Mouse (Mus musculus) midbrain, embryonic 16.5 days (tissue): ENCODE data around the gene Manea. TPM values are rescaled to one million over a fixed set of nuclear protein-coding genes. Genes with fewer than 3 reads are reported as not detected.
A peak's percentile ranks its signal among the peaks of the same experiment; 100 is the strongest.

Experiments used
- ATAC-seq: fragments of 200-750 bp; cut with Nextera tagmentation; 2 replicates; pipeline ENCODE4 v1.8.0; 2017; ENCODE audit warnings: moderate TSS enrichment
- H3K27ac ChIP-seq: fragments of 300-500 bp; sonication (generic); 2 replicates; pipeline ENCODE4 v1.5.1; 2014; ENCODE audit warnings: mild to moderate bottlenecking, low read length, mixed read lengths
- H3K27me3 ChIP-seq: fragments of 300-500 bp; sonication (generic); 2 replicates; pipeline ENCODE4 v1.6.1; 2014; ENCODE audit warnings: low read depth, low read length, mixed read lengths; ENCODE audit not compliant: control insufficient read depth, insufficient read depth
- H3K36me3 ChIP-seq: fragments of 300-500 bp; sonication (generic); 2 replicates; pipeline ENCODE4 v1.6.1; 2014; ENCODE audit warnings: mild to moderate bottlenecking, low read length, moderate library complexity, mixed read lengths; ENCODE audit not compliant: control insufficient read depth, insufficient read depth
- H3K4me1 ChIP-seq: fragments of 300-500 bp; sonication (generic); 2 replicates; pipeline ENCODE4 v1.6.1; 2014; ENCODE audit warnings: mild to moderate bottlenecking, low read length, mixed read lengths; ENCODE audit not compliant: control insufficient read depth, insufficient read depth
- H3K4me2 ChIP-seq: fragments of 300-500 bp; sonication (generic); 2 replicates; pipeline ENCODE4 v1.6.1; 2014; ENCODE audit warnings: mild to moderate bottlenecking, low read length, mixed read lengths
- H3K4me3 ChIP-seq: fragments of 300-500 bp; sonication (generic); 2 replicates; pipeline ENCODE4 v1.5.1; 2014; ENCODE audit warnings: low read depth, mild to moderate bottlenecking, low read length, moderate library complexity, mixed read lengths
- H3K9ac ChIP-seq: fragments of 300-500 bp; sonication (generic); 2 replicates; pipeline ENCODE4 v1.6.1; 2014; ENCODE audit warnings: low read depth, low read length, mixed read lengths
- H3K9me3 ChIP-seq: fragments of 300-500 bp; sonication (generic); replicated peaks from 2 replicates; pipeline ENCODE4 v1.6.1; 2014; ENCODE audit warnings: mild to moderate bottlenecking, low read length, mixed read lengths; ENCODE audit not compliant: control insufficient read depth, poor library complexity, severe bottlenecking
- WGBS: fragments of 180-500 bp; shearing (Covaris S2); extraction: QIAGEN DNeasy Blood & Tissue Kit; methylation state at CpG from one replicate; pipeline ENCODE4 v1.1.7; 2014; 5-methylcytosine and 5-hydroxymethylcytosine counted together
- polyA plus RNA-seq: library from polyadenylated mRNA; unstranded; fragments of >200 nt; fragmentation: Nextera tagmentation; extraction: Ambion mirVana; gene quantifications from 2 replicates; pipeline ENCODE4 v1.2.1, GENCODE M21; 2015

Gene Manea
- 14.2 and 14.7 TPM in 2 replicates for polyA plus RNA-seq

DNA sequence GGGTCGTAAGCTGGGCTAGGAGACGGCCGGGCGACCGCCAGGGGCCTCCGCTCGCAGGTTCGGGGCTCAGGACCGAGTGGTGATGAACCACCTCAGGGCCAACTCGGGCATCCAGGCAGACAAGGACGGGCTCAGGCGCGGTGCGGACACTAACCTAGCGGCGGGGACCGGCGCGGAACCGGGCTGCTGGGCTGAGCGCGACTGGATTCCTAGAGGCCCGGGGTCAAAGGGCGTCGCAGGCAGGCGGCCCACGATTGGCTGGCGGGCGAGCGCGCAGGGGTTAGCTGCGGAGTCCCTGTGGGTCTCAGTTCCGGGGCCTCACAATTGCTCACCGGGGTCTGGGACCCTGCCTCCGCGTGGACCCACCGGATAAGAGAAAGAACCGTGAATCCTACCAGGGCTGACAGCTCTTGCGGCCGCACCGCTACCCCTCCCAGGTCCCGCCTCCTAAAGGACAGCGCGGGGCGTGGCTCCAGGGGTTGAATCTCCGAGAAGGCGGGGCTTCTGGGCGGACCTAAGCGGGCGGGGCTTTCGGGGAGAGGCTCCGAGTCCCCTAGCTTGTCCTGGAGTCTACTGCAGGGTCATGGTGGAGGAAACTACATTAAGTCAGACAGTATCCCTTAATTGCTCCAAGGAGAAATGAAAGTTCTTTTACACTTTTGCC is at the start of gene Manea:
Gene Manea (minus strand): TSS at position 449 of the 664 bp plus-strand sequence.
- peak; percentile 97 for ATAC-seq
- H3K27ac ChIP-seq: peak within 1 kb of the TSS; percentile 87
- H3K36me3 ChIP-seq: no peaks in the 10 kb centered on the region
- H3K27me3 ChIP-seq: no peaks in the 10 kb centered on the region
- no peaks in the 10 kb centered on the region for H3K9me3 ChIP-seq
- H3K4me2 ChIP-seq: peak within 1 kb of the TSS; percentile 78
- peak within 1 kb of the TSS; percentile 95 for H3K4me3 ChIP-seq
- peak within 1 kb of the TSS; percentile 88 for H3K9ac ChIP-seq
- WGBS: under 1% methylated on average over 47 of the region's 52 CpGs
- peaks cover 8% of the 10 kb centered on the region for H3K4me1 ChIP-seq

- Histone ChIP-seq H3K9ac (no peak overlapping the region), H3K36me3 (no peaks in the 10 kb centered on the region), H3K27ac (no peak overlapping the region), H3K27me3 (no peaks in the 10 kb centered on the region), H3K4me2 (no peak overlapping the region), H3K4me3 (no peak overlapping the region), H3K4me1 (no peaks in the 10 kb centered on the region), H3K9me3 (no peaks in the 10 kb centered on the region)
- ATAC-seq: no peak
- WGBS: 92% methylated on average over 2 of the region's 2 CpGs
Observed at GRCm38 (mm10) chr4:26354616-26355015, 7.9 kb upstream of the Manea start.

- Histone ChIP-seq H3K4me1 (no peaks in the 10 kb centered on the region), H3K36me3 (no peaks in the 10 kb centered on the region), H3K9me3 (no peaks in the 10 kb centered on the region), H3K4me3 (no peak overlapping the region), H3K27me3 (no peaks in the 10 kb centered on the region), H3K9ac (no peak overlapping the region), H3K27ac (no peak overlapping the region), H3K4me2 (no peak overlapping the region)
- ATAC-seq: no peak
- WGBS: 18% methylated on average over 2 of the region's 2 CpGs
Observed at GRCm38 (mm10) chr4:26353643-26354231, 7.0 kb upstream of the Manea start.

GRCm38 (mm10) chr4:26347239-26347638 is 548 bp upstream of the Manea start:
- WGBS: 50% methylated on average over 2 of the region's 2 CpGs
- Histone ChIP-seq H3K36me3 (no peaks in the 10 kb centered on the region), H3K4me3 (no peak overlapping the region), H3K27me3 (no peaks in the 10 kb centered on the region), H3K9me3 (no peaks in the 10 kb centered on the region), H3K4me2 (no peak overlapping the region), H3K27ac (no peak overlapping the region), H3K4me1 (peaks cover 8% of the 10 kb centered on the region), H3K9ac (no peak overlapping the region)
- ATAC-seq: no peak

DNA sequence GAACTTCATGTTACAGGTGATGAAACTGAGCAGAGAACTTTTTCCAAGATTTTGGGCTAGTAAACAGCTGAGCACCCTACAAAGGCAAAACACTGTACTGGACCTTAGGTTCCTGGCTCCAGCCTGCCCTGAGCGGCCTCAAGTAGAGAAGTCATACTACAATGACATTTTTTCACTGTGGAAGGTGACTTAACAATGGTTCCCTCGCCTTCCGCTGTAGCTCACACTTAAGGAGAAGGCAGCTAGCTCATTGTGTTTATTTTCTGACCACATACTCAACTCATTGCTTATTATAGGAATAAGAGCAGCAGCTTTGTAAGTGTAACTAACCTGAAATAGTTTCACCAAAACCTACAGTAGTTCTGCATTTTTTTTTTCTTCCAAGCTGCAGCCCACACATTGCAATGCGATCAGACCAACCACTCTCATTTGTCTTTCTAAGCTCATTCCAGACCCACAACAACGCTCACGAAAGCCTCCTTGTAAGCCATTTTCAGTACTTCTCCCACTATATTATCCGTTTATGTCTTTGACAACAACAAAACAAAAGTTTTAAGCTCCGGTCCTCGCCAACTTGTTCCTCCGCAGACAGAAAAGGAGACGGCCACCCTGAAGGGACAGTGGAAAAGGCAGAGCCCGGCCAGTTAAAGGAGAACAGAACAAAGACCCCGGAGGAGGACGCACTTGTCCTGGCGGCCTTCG is 799 bp downstream of the Manea start:
- Histone ChIP-seq H3K27me3 (no peaks in the 10 kb centered on the region), H3K36me3 (no peaks in the 10 kb centered on the region), H3K4me2 (peak overlapping the region; percentile 78), H3K4me1 (peaks cover 8% of the 10 kb centered on the region), H3K27ac (peak overlapping the region; percentile 87), H3K9ac (peak overlapping the region; percentile 88), H3K4me3 (peak overlapping the region; percentile 95), H3K9me3 (no peaks in the 10 kb centered on the region)
- peak; percentile 55 for ATAC-seq
- WGBS: 1% methylated on average over 16 of the region's 16 CpGs

DNA sequence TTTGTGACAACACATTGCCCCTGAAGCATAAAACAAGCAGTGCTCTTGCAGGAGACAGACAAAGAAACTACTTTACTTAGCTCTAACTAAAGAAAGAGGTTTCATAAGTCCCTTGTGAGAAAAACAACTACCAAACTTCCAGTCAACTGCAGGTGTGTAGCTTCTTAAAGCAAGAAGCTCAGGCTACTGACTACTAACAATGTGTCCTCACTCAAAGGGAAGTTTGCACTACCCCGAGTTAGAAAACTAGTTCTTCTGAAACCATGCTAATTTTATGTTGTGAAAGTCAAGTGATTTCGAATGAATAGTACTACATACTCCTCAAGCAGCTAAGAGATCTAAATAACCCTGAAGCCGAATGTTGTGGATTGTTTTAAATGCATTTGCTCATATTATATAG is 1.6 kb downstream of the Manea start:
- Histone ChIP-seq H3K27me3 (no peaks in the 10 kb centered on the region), H3K4me1 (peaks cover 8% of the 10 kb centered on the region), H3K9ac (no peak overlapping the region), H3K4me3 (no peak overlapping the region), H3K36me3 (no peaks in the 10 kb centered on the region), H3K4me2 (peak overlapping the region; percentile 30; the same call in 1 of the 2 replicates), H3K9me3 (no peaks in the 10 kb centered on the region), H3K27ac (no peak overlapping the region)
- no peak for ATAC-seq
- WGBS: 58% methylated on average over 3 of the region's 3 CpGs

DNA sequence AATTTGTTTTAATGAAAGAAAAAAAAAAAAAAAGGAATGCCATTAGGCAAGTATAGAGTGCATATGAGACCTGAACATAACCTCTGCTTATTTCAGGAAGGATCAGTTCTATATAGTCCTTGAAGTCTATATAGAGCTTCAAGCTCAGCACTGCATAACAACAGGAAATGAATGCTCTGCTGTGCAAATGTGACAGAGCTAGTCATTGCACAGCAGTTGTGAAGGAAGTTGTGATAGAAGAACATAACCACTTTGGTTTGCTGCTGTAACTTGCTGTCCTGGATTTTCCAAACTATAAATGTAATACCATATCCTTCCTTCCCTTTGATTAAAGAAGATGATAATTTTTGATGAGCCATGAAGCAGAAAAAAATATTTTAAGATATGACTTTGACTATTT is 4.3 kb downstream of the Manea start:
- Histone ChIP-seq H3K4me3 (no peak overlapping the region), H3K36me3 (no peaks in the 10 kb centered on the region), H3K27me3 (no peaks in the 10 kb centered on the region), H3K9me3 (no peaks in the 10 kb centered on the region), H3K4me1 (peaks cover 8% of the 10 kb centered on the region), H3K27ac (no peak overlapping the region), H3K4me2 (no peak overlapping the region), H3K9ac (no peak overlapping the region)
- no peak for ATAC-seq

DNA sequence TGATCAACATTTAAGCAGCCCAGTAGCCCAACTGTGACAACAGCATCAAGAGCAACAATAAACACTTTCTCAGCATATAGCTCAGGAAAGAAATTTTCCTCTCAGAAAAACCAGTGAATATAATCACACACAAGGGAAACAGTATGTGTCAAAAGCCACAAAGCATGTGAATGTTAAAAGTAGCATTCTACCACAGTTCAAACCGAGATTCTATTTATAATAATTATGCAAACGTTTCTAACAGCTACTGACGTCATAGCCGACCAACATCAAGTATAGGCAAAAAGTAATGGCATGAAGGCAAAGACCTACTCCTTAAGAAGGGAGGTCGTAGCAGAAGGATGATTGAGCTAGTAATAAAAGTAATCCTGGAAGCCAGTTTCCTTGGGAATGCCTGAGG is 8.1 kb downstream of the Manea start:
- Histone ChIP-seq H3K27ac (no peak overlapping the region), H3K9ac (no peak overlapping the region), H3K4me2 (no peak overlapping the region), H3K4me3 (no peak overlapping the region), H3K27me3 (no peaks in the 10 kb centered on the region), H3K4me1 (no peaks in the 10 kb centered on the region), H3K36me3 (no peaks in the 10 kb centered on the region), H3K9me3 (no peaks in the 10 kb centered on the region)
- ATAC-seq: no peak
- WGBS: 85% methylated on average over 5 of the region's 5 CpGs

DNA sequence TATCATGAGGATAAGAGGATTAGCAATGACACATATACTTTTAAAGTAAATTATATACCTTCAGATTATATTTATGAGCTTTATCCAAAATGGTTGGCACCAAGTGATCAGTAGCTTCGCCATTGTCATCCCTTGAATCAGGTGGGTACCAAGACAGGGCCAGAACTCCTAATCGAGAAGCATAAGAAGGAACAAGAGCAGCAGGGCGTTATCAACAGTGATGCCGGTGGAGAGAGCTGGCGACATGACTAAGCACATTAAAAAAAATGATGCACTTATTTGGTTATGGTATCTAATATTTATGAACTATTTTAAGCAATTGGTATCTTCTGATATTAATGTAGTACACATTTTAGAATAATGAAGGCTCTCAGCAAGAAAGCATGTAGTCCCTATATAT is 10.1 kb downstream of the Manea start:
- no peaks in the 10 kb centered on the region for H3K27me3 ChIP-seq
- no peak overlapping the region for H3K4me3 ChIP-seq
- H3K27ac ChIP-seq: no peak overlapping the region
- H3K36me3 ChIP-seq: no peaks in the 10 kb centered on the region
- no peaks in the 10 kb centered on the region for H3K9me3 ChIP-seq
- 96% methylated on average over 5 of the region's 5 CpGs for WGBS
- H3K9ac ChIP-seq: no peak overlapping the region
- H3K4me1 ChIP-seq: no peaks in the 10 kb centered on the region
- no peak overlapping the region for H3K4me2 ChIP-seq
- no peak for ATAC-seq
